Mouse (Mus musculus): ENCODE measurements around the gene Uqcc3.
A peak's percentile ranks its signal among the peaks of the same experiment; 100 is the strongest.
"Not testable (repeated sequence)": the region's sequence is repeated elsewhere in the genome, so short reads cannot be mapped to it uniquely, and the experiment has no call there.

Uqcc3 gene

GRCm38 (mm10) chr19:8844371-8845129 lies 36.2 kb downstream of the Uqcc3 start:
- DNase-seq, result peak; percentile 54

GRCm38 (mm10) chr19:8842961-8843360 lies 37.8 kb downstream of the Uqcc3 start:
- DNase-seq, result no peak

GRCm38 (mm10) chr19:8841012-8841411 lies 39.7 kb downstream of the Uqcc3 start:
- peak; percentile 66 for DNase-seq

DNA sequence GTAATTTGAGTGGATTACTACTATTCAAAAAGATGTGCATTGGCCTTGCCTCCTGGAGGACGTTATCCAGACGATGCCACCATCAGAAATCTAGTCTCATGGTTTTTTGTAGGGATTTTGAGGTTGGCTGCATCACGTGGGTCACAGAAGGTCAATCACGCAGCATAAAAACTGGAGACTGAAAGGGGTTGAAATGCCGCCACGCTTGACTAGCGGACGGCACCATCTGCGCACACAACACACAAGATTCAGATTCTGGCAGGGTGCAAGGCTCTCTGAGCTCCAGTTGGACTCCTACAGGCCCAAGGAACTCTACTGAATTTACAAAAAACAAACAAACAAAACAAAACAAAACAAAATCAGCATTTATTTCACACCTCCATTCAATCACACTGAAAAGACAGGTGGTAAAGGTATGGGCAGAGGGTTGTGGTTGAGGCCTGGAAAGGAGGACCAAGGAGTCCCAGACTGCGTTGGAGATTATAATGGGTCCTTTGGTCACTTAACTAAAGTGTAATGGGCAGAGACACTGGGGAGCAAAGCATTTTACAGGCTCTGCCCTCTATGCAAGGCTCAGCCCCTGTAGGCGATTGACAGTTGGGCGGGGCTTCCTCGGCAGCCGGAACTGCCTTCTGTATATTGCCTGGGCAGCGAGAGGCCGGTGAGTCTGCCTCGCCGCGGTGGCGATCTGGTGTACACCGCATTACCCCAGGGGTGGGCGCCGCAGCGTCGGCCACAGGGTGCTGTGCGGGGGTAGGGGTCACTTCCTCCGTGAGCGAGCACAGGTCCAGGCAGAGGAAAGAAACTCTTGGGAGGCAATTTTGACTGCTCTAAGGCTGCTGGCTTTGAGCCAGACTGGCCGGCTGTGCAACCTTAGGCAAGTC lies 40.6 kb downstream of the Uqcc3 start:
- peak; percentile 88 for DNase-seq

GRCm38 (mm10) chr19:8839103-8839907 lies 41.4 kb downstream of the Uqcc3 start, which contains the start of gene Gng3:
Gene Gng3 (minus strand): TSS chr19:8839194.
- DNase-seq, result peak; percentile 95

- DNase-seq, result peak; percentile 76
Measured at GRCm38 (mm10) chr19:8838041-8838730, 42.5 kb downstream of the Uqcc3 start.

DNA sequence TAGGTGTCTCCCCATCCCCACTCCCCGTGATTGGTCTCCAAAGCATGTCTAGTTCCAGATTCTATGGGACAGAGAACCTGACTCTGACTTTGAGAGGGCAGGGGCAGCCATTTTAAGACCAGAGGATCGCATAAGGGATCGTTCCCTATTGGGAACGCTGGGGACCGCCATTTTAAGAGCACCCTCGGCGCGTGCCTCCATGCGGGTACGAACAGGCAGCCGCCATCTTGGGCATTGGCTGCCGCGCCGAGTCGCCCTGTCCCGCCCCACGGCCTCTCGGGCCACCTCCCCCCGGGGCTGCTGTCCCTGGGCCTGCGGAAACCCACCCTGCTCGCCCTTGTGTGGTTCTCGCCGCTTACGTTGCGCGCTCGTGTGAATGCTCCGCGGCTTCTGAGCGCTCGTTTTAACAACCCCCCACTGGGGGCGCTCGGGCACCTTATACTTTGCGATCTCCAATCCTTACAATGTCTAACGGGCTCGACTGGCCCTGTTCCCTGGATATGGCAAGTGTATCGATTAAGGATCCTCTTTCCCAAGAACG lies 43.4 kb downstream of the Uqcc3 start, which contains the start of gene Bscl2:
Gene Bscl2 (plus strand): TSS at position 217 of the 541 bp plus-strand sequence.
- DNase-seq, result peak; percentile 86

DNA sequence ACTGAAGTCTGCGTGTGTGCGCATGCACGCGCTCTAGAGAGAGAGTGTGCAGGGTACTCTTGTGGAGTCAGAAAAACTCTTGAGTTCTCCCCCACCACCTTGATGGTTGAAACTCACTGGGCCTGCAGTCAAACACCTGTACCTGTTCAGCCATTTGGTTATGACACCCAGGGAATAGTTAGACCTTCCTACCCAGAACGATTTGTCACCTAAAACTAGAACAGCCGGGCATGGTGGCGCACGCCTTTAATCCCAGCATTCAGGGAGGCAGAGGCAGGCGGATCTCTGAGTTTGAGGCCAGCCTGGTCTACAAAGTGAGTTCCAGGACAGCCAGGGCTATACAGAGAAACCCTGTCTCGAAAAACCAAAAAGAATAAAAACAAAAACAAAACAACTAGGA lies 44.4 kb downstream of the Uqcc3 start:
- not testable (repeated sequence) for DNase-seq

GRCm38 (mm10) chr19:8832971-8833370 lies 47.8 kb downstream of the Uqcc3 start:
- no peak for DNase-seq

DNA sequence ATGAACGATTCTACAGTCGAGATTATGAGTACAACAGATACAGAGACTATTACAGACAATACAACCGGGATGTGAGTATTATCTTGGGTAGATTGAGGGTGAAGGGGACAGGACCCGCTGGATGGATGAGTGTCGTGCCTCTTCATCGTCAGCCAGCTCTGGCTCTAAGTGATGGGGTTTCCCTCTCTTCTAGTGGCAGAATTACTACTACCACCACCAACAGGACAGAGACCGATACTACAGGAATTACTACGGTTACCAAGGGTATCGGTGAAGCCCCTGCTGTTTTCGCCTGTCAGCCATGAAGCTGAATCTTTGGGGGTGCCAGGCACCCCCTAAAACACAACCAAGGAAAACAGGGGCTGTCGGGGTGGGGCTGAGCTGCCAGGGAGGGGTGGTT lies 49.5 kb downstream of the Uqcc3 start:
- no peak for DNase-seq

DNA sequence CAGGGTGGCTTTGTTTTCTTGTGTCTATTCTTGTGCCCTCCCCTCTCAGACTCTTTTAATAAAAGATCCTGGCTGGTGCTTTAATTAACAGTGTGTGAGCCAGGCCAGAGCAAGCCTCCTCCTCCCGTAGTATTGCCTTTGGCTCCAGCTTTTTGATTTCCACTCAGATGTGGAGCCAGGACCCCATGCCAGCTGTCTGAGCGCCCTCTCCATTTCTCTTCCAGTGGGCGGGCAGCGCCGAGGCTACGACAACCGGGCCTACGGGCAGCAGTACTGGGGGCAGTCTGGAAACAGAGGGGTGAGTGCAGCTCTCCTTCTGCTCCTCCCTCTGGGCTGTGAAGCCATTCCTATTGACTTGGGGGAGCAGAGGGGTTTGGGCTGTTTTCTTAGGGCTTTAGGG lies 50.1 kb downstream of the Uqcc3 start:
- no peak for DNase-seq

Data from cerebellum, adult 11-12 months (tissue).